Comparison of ENCODE assay signal across 28 mouse cellular contexts in the genomic region with DNA sequence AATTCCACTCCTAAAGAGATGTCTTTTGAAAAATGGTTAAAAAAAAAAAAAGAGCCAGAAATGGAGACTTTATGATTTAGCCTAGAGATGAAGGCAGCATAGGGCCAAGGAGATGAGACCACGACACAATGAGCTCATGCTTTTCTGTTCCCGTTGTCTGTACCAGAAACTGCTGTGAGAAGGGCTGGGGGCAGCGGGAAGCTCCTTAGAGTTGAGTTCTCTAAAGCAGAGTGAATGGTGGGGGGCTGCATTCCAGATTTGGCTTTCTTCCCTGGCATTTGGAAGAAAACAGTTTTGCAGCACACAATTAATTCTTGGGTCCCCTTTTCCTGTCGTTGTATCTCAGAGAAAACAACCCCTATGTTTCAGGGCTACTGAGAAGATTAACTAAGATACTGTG. TPM values are rescaled to one million over a fixed set of nuclear protein-coding genes. Genes with fewer than 3 reads are reported as not detected.
"Had no signal": no experiment of that assay in that cellular context is flagged by ENCODE, and none has a peak within 500 bp of the region (broad histone marks: within the 10 kb centered on the region; RNA-seq: fewer than 3 reads in every experiment).

No protein-coding gene starts in this region.

- H3K4me3 ChIP-seq: limb, embryonic 10.5 days; limb, embryonic 13.5 days; liver, embryonic 12.5 days; liver, embryonic 15.5 days; midbrain, embryonic 13.5 days; myocyte; neural tube, embryonic 13.5 days; stomach, embryonic 15.5 days had no signal

- ATAC-seq: intestine, postnatal 0 days; liver, embryonic 12.5 days; midbrain, embryonic 13.5 days; midbrain, embryonic 16.5 days had no signal

- H3K4me1 ChIP-seq: stomach, embryonic 15.5 days had no signal

- H3K9me3 ChIP-seq: limb, embryonic 10.5 days; limb, embryonic 13.5 days; liver, embryonic 12.5 days; liver, embryonic 15.5 days; midbrain, embryonic 13.5 days; neural tube, embryonic 13.5 days; stomach, embryonic 15.5 days had no signal

- DNase-seq: kidney, adult 2 months; kidney, postnatal 25 days; layer of hippocampus, adult 9-11 months; liver; lung, adult 18-20 months; lung, postnatal 14 days; right cerebral cortex, postnatal 14 days; thymus, postnatal 25 days had no signal

- H3K9ac ChIP-seq: limb, embryonic 13.5 days; liver, embryonic 12.5 days; liver, embryonic 15.5 days; neural tube, embryonic 13.5 days; stomach, embryonic 15.5 days had no signal

- H3K27ac ChIP-seq: kidney, postnatal 0 days; layer of hippocampus, adult 2 months; limb, embryonic 10.5 days; liver, embryonic 12.5 days; liver, embryonic 15.5 days; neural tube, embryonic 13.5 days; stomach, embryonic 15.5 days had no signal

- H3K36me3 ChIP-seq: limb, embryonic 10.5 days; limb, embryonic 13.5 days; liver, embryonic 12.5 days; liver, embryonic 15.5 days; midbrain, embryonic 13.5 days; neural tube, embryonic 13.5 days; stomach, embryonic 15.5 days had no signal

- H3K27me3 ChIP-seq: liver, embryonic 12.5 days; liver, embryonic 15.5 days; stomach, embryonic 15.5 days had no signal

- H3K4me2 ChIP-seq: limb, embryonic 13.5 days; liver, embryonic 12.5 days; liver, embryonic 15.5 days; stomach, embryonic 15.5 days had no signal

RNA-seq across cellular contexts. Expression of gene Cpvl, which starts 30.8 kb away (rescaled TPM):
- total RNA-seq: layer of hippocampus, adult 2 months; left cerebral cortex, adult 18-20 months; left cerebral cortex, postnatal 25 days; megakaryocyte progenitor cell, adult 5-6 weeks; megakaryocyte-erythroid progenitor cell, adult 5-6 weeks; monocyte, adult 5-6 weeks; neutrophil, adult 5-6 weeks had no signal
- polyA plus RNA-seq: intestine, embryonic 14.5 days; liver, embryonic 12.5 days; liver, embryonic 15.5 days; midbrain, embryonic 13.5 days; midbrain, embryonic 16.5 days; myocyte; neural tube, embryonic 13.5 days; thymus, postnatal 0 days had no signal
